Mouse (Mus musculus): ENCODE results near the gene Hps6.

Hps6 gene

DNA sequence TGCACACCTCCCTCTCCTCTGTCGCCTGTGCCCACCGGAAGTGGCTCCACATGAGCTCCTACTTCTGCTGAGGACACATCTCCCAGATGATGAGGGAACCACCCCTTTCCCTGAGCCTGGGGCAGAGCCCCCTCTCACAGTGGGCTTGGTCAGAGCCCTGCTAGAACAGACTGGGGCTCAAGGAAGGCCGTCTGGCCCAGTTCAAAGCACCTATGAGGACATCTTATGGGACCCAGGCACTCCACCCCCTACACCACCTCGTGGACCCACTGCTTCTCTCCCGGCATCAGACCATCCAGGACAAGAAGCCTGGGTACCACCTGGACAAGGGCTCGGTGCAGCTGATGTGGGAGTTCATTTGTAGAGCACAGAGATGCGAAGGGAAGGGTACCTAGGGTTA lies 2.4 kb downstream of the Hps6 start:
- H3K36me3 ChIP-seq (ENCODE audit: control insufficient read depth, insufficient read depth, low read length, poor library complexity, severe bottlenecking), result no peaks in the 10 kb centered on the region; the same call in 1 of the 2 replicates
- DNase-seq (ENCODE audit: low read depth, low spot score), result no peak
- no peaks in the 10 kb centered on the region for H3K27me3 ChIP-seq (ENCODE audit: control insufficient read depth, insufficient read depth, low read length, poor library complexity, severe bottlenecking)

DNA sequence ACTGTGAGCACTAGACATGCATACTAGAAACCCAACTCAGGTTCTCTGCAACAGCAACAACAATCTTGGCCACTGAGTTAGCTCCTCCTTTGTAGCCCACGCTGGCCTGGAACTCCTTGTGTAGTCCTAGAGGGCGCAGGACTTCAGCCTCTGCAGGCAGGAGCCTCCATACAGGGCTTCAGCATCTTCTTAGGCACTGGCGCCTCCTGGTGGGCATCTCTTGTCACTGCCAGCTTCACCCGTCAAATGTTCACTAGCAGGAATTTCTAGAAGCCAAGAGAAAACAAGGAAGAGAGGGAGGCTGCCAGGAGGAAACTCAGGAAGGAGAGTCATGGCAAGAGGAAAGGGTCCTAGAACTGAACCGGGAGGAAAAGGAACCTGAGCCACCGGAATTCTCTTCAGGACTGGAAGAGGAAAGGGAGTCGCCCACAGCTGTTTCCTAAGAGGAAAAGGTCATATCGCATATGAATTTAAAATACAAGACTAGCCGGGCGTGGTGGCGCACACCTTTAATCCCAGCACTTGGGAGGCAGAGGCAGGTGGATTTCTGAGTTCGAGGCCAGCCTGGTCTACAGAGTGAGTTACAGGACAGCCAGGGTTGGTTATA lies 11.4 kb downstream of the Hps6 start:
- Histone ChIP-seq H3K36me3 (ENCODE audit: control insufficient read depth, insufficient read depth, low read length, poor library complexity, severe bottlenecking) (no peaks in the 10 kb centered on the region), H3K27me3 (ENCODE audit: control insufficient read depth, insufficient read depth, low read length, poor library complexity, severe bottlenecking) (no peaks in the 10 kb centered on the region)
- peak; percentile 90 for DNase-seq (ENCODE audit: low read depth, low spot score)

DNA sequence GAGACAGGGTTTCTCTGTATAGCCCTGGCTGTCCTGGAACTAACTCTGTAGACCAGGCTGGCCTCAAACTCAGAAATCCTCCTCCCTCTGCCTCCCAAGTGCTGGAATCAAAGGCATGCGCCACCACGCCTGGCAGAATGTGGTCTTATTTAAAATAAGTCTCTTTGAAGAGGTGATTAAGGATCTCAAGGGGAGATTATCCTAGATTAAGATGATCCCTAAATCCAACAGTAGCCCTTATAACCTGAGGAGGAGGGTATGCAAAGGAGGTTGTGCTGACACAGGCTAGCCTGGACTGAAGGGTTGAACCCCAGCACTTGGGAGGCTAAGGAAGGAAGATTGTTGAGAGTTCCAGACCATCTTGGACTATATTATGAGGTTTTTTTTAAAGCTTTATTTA lies 12.7 kb downstream of the Hps6 start:
- Histone ChIP-seq H3K36me3 (ENCODE audit: control insufficient read depth, insufficient read depth, low read length, poor library complexity, severe bottlenecking) (no peaks in the 10 kb centered on the region), H3K27me3 (ENCODE audit: control insufficient read depth, insufficient read depth, low read length, poor library complexity, severe bottlenecking) (no peaks in the 10 kb centered on the region)
- DNase-seq (ENCODE audit: low read depth, low spot score), result no peak

DNA sequence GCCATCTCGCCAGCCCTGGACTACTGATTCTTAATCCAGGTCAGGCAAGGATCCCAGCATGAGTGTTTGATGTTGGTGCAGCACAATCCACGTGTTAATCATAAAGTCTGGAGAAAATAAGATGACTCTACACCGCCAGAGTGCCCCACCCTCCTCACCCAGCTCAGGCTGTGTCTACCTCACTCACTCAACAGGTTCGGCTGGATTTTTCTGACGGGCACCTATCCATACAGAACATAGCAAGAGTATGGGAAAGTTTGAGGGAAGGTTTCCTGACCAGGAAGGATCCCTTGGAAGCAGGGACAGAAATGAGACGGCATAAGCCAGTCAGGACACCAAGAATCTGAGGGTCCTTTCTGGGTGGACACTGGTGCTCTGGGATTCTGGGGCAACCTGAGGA lies 21.7 kb downstream of the Hps6 start:
- H3K36me3 ChIP-seq (ENCODE audit: control insufficient read depth, insufficient read depth, low read length, poor library complexity, severe bottlenecking), result no peaks in the 10 kb centered on the region
- no peaks in the 10 kb centered on the region for H3K27me3 ChIP-seq (ENCODE audit: control insufficient read depth, insufficient read depth, low read length, poor library complexity, severe bottlenecking)
- no peak for DNase-seq (ENCODE audit: low read depth, low spot score)

DNA sequence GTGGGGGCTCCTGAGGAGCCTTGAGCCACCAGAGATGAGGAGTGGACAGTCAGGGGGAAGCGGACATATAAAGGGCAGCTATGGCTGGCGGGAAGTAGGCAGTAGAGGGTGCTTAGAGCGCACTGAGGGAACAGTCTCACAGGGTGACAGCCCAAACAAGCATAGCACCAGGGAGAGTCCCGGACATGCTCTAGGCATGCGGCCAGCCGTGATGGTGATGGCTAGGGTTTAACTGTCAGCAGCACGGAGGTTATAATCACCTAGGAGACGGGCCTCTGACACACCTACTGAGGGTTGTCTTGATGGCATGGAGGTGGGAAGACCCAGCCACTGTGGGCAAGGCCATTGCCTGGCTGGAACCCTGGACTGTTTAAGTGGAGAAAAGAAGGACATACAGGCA lies 23.3 kb downstream of the Hps6 start:
- no peaks in the 10 kb centered on the region for H3K36me3 ChIP-seq (ENCODE audit: control insufficient read depth, insufficient read depth, low read length, poor library complexity, severe bottlenecking)
- H3K27me3 ChIP-seq (ENCODE audit: control insufficient read depth, insufficient read depth, low read length, poor library complexity, severe bottlenecking), result no peaks in the 10 kb centered on the region
- no peak for DNase-seq (ENCODE audit: low read depth, low spot score)

GRCm38 (mm10) chr19:46028747-46029320 lies 25.5 kb downstream of the Hps6 start:
- Histone ChIP-seq H3K27me3 (ENCODE audit: control insufficient read depth, insufficient read depth, low read length, poor library complexity, severe bottlenecking) (no peaks in the 10 kb centered on the region), H3K36me3 (ENCODE audit: control insufficient read depth, insufficient read depth, low read length, poor library complexity, severe bottlenecking) (peaks cover 4% of the 10 kb centered on the region)
- DNase-seq (ENCODE audit: low read depth, low spot score), result peak; percentile 59

DNA sequence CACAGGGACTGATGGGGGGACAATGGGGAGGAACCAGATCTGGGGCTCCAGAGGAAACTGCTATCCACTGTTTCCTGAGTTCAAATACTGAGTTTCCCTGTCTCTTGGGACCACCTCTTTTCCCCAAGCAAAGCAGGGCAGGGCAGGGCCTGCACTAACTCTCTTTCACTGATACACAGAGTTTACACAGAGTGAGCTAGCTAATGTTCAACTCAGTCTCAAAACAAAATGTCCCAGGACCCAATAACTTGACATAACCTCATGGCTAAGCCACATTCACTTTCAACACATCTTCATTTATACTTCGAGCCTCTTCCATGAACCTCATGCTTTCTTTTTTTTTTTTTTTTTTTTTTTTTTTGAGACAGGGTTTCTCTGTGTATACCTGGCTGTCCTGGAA lies 26.3 kb downstream of the Hps6 start:
- Histone ChIP-seq H3K27me3 (ENCODE audit: control insufficient read depth, insufficient read depth, low read length, poor library complexity, severe bottlenecking) (no peaks in the 10 kb centered on the region), H3K36me3 (ENCODE audit: control insufficient read depth, insufficient read depth, low read length, poor library complexity, severe bottlenecking) (peaks cover 9% of the 10 kb centered on the region)
- no peak for DNase-seq (ENCODE audit: low read depth, low spot score)

GRCm38 (mm10) chr19:46030196-46030983 lies 27.1 kb downstream of the Hps6 start:
- DNase-seq (ENCODE audit: low read depth, low spot score), result no peak
- H3K27me3 ChIP-seq (ENCODE audit: control insufficient read depth, insufficient read depth, low read length, poor library complexity, severe bottlenecking), result no peaks in the 10 kb centered on the region
- peaks cover 13% of the 10 kb centered on the region for H3K36me3 ChIP-seq (ENCODE audit: control insufficient read depth, insufficient read depth, low read length, poor library complexity, severe bottlenecking)

GRCm38 (mm10) chr19:46031689-46032432 lies 28.6 kb downstream of the Hps6 start:
- H3K36me3 ChIP-seq (ENCODE audit: control insufficient read depth, insufficient read depth, low read length, poor library complexity, severe bottlenecking), result peaks cover 17% of the 10 kb centered on the region
- no peak for DNase-seq (ENCODE audit: low read depth, low spot score)
- no peaks in the 10 kb centered on the region for H3K27me3 ChIP-seq (ENCODE audit: control insufficient read depth, insufficient read depth, low read length, poor library complexity, severe bottlenecking)

DNA sequence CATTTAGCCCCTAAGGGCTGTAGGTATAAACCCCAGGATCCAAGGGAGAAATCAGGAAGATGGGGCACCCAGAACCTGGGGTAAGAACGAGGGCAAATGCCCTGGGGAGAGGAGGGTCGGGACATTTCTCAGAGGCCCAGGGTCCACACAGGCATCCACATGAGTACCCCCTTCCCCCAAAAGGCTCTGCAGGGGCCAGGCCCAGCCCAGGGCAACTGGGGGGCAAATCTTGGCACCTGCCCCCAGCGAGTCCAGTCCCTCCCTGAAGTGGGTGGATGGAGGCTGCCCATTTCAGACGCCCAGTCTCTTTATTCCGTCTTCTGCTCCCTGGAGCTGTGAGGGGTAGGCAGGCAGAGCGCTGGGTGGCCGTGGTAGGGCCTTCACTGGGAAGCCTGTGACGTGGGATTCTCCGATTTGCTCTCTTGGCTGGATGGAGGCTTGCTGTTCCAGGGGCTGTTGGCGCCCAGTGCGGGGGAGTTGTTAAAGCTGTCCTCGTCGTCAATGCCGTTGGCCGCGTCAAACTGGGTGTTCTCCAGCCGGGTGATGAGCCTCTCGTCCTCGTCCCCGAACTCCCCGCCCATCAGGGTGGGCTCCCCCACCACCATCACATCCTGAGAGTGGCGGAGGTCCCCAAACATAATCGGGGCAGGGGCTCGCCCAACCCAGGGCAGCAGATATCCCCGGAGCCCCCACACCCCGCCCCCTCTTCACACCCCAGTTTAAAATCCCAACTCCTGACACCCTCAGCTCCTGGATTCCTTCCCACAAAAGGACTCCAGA lies 29.6 kb downstream of the Hps6 start:
- H3K36me3 ChIP-seq (ENCODE audit: control insufficient read depth, insufficient read depth, low read length, poor library complexity, severe bottlenecking), result peaks cover 17% of the 10 kb centered on the region
- DNase-seq (ENCODE audit: low read depth, low spot score), result no peak

DNA sequence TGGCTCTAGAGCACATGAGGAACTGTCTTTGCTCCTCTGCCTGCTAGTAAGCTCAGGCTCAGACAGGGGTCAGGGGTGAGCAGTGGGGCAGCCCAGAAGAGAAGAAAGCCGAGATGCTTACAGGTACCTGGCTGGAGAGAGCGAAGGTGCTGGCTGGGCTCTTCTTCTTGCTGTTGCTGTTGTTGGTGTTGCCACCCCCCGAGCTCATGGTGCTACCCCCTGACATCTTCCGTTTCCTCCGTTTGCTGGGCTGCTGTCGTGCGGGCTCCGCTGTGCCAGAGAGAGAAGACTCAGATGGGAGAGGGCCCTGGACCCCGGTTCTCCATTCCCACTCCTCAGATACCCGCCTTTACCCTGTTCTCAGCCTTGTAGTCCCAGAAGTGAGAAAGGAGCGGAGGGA lies 30.6 kb downstream of the Hps6 start:
- Histone ChIP-seq H3K36me3 (ENCODE audit: control insufficient read depth, insufficient read depth, low read length, poor library complexity, severe bottlenecking) (peaks cover 17% of the 10 kb centered on the region), H3K27me3 (ENCODE audit: control insufficient read depth, insufficient read depth, low read length, poor library complexity, severe bottlenecking) (no peaks in the 10 kb centered on the region)
- DNase-seq (ENCODE audit: low read depth, low spot score), result no peak

More for the DNA sequence above, 29.6 kb downstream of the Hps6 start:
- no peaks in the 10 kb centered on the region for H3K27me3 ChIP-seq (ENCODE audit: control insufficient read depth, insufficient read depth, low read length, poor library complexity, severe bottlenecking)

GRCm38 (mm10) chr19:46035971-46036370 lies 32.7 kb downstream of the Hps6 start:
- no peak for DNase-seq (ENCODE audit: low read depth, low spot score)
- Histone ChIP-seq H3K36me3 (ENCODE audit: control insufficient read depth, insufficient read depth, low read length, poor library complexity, severe bottlenecking) (peaks cover 17% of the 10 kb centered on the region), H3K27me3 (ENCODE audit: control insufficient read depth, insufficient read depth, low read length, poor library complexity, severe bottlenecking) (no peaks in the 10 kb centered on the region)

DNA sequence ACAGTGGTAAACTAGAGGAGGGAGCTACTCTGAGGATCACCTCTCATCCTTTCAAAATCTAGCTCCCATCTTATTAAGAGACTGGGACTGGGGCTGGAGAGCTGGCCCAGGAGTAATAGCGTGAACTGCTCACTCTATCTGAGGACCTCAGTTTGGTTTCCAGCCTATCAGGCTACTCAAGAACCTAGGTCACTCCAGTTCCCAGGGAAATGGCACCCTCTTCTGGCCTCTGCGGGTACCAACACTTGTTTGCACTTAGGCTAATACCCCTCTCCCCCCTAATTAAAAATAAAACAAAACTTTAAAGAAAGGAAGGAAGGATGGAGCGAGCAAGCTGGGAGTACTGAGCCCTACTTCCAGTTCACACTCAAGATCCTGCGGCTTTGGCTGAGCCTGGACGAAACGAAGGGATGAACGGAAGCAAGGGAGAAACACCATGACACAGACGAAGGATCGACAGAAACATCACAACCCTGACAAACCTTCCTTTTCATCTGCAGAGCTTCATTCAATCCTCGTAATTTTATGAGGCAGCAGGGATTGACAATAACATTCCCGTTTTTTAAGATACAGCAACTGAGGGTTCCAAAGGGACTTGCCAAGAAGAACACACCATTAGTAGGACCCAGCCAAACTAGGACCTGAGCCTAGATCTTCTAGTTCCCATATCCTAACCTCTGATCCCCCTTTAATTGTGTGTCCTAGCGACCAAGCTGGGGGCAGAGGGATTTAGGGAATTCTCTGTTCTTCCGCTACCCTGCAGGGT lies 33.4 kb downstream of the Hps6 start:
- Histone ChIP-seq H3K27me3 (ENCODE audit: control insufficient read depth, insufficient read depth, low read length, poor library complexity, severe bottlenecking) (no peaks in the 10 kb centered on the region), H3K36me3 (ENCODE audit: control insufficient read depth, insufficient read depth, low read length, poor library complexity, severe bottlenecking) (peaks cover 17% of the 10 kb centered on the region)
- DNase-seq (ENCODE audit: low read depth, low spot score), result peak; percentile 42
